In the genomic region with DNA sequence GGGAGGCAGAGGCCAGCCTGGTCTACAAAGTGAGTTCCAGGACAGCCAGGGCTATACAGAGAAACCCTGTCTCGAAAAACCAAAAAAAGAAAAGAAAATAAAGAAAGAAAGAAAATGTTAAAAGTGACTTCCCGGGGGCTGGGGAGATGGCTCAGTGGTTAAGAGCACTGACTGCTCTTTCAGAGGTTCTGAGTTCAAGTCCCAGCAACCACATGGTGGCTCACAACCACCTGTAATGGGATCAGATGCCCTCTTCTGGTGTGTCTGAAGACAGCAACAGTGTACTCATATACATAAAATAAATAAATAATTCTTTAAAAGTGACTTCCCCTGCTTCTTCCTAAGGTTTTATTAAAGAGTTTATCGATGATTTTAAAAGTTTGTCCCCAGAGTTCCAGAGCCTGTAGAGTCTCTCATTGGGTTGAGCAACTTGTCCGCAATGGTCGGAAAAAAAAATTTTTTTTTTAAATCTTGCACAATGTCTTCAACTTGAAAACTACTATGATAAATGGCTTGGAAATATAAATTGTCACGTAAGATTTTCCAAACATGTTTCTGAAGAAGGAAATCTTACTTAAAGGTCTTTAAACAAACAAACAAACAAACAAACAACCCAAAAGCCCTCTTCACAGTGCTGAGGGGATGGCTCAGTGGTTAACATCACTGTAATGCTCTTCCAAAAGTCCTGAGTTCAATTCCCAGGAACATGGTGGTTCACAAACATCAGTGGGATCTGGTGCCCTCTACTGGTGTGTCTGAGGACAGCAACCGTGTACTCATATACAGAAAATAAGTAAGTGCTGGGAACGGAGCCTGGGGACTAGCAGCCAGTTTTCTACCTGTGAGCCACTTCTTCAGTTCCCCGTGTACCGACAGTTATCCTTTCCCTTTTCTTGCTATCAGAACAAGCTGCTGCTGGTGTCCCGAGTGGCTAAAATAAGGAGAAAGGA, we compare ENCODE assay signal across 8 mouse cellular contexts. TPM values are rescaled to one million over a fixed set of nuclear protein-coding genes. Genes with fewer than 3 reads are reported as not detected.
DNase-seq lines count a peak whose midpoint lies in the region; ATAC-seq lines count a peak whose summit lies in the region.

No protein-coding gene starts in this region.

- H3K27ac ChIP-seq in hindbrain, embryonic 11.5 days (ENCODE audit: low read depth, low read length): 0 out of 2 replicates have a peak overlapping the region, but pooled peaks have one; percentile 39
- H3K27ac ChIP-seq in liver, embryonic 13.5 days: peak overlapping the region; percentile 89
- H3K27ac ChIP-seq in stomach, embryonic 15.5 days: peak overlapping the region; percentile 67

- H3K4me2 ChIP-seq in hindbrain, embryonic 11.5 days (replicated peaks; ENCODE audit: low read depth, low read length): 0 out of 2 replicates have a peak overlapping the region, but pooled peaks have one; percentile 20
- H3K4me2 ChIP-seq in liver, embryonic 13.5 days: peak overlapping the region; percentile 67
- H3K4me2 ChIP-seq in stomach, embryonic 15.5 days: peak overlapping the region; percentile 55

- peaks cover 3% of the 10 kb centered on the region; the same call in 1 of the 2 replicates for H3K36me3 ChIP-seq in hindbrain, embryonic 11.5 days (ENCODE audit: control insufficient read depth, insufficient read depth, low read length)
- H3K36me3 ChIP-seq in liver, embryonic 13.5 days: peaks cover 17% of the 10 kb centered on the region
- 0 out of 2 replicates have a peak, but pooled peaks cover 3% of the 10 kb centered on the region for H3K36me3 ChIP-seq in stomach, embryonic 15.5 days

- 0 out of 2 replicates have a peak overlapping the region, but pooled peaks have one; percentile 8 for H3K4me3 ChIP-seq in hindbrain, embryonic 11.5 days (ENCODE audit: low read depth, low read length)
- peak overlapping the region; percentile 98 for H3K4me3 ChIP-seq in liver, embryonic 13.5 days (replicated peaks)
- peak overlapping the region; percentile 94 for H3K4me3 ChIP-seq in stomach, embryonic 15.5 days (replicated peaks)

- H3K27me3 ChIP-seq in hindbrain, embryonic 11.5 days (ENCODE audit: control insufficient read depth, insufficient read depth, low read length): no peaks in the 10 kb centered on the region
- H3K27me3 ChIP-seq in liver, embryonic 13.5 days: no peaks in the 10 kb centered on the region
- no peaks in the 10 kb centered on the region for H3K27me3 ChIP-seq in stomach, embryonic 15.5 days (replicated peaks)

- H3K4me1 ChIP-seq in hindbrain, embryonic 11.5 days (replicated peaks; ENCODE audit: control insufficient read depth, insufficient read depth, low read length): peaks cover 3% of the 10 kb centered on the region; the same call in 1 of the 2 replicates
- H3K4me1 ChIP-seq in liver, embryonic 13.5 days (replicated peaks): peaks cover 30% of the 10 kb centered on the region
- peaks cover 8% of the 10 kb centered on the region; the same call in 1 of the 2 replicates for H3K4me1 ChIP-seq in stomach, embryonic 15.5 days

- DNase-seq in adrenal gland, adult 18-20 months (ENCODE audit: low spot score in 2 of 2): peak; percentile 15 to 30
- DNase-seq in adrenal gland, adult 2 months: no peak
- DNase-seq in 3134 (ENCODE audit: extremely low read depth, insufficient read length, low spot score): peak; percentile 18
- DNase-seq in cerebellum, adult 18-20 months: peak; percentile 15 to 23
- no peak for DNase-seq in hindbrain, embryonic 11.5 days (ENCODE audit: low spot score)
- no peak for DNase-seq in liver, embryonic 13.5 days
- no peak for DNase-seq in adrenal gland, postnatal 25 days

- H3K9ac ChIP-seq in hindbrain, embryonic 11.5 days (ENCODE audit: low read depth, low read length): no peak overlapping the region
- H3K9ac ChIP-seq in liver, embryonic 13.5 days: peak overlapping the region; percentile 70
- no peak overlapping the region for H3K9ac ChIP-seq in stomach, embryonic 15.5 days

- H3K9me3 ChIP-seq in hindbrain, embryonic 11.5 days (ENCODE audit: control insufficient read depth, low read length): no peaks in the 10 kb centered on the region
- no peaks in the 10 kb centered on the region for H3K9me3 ChIP-seq in liver, embryonic 13.5 days (replicated peaks)
- H3K9me3 ChIP-seq in stomach, embryonic 15.5 days: no peaks in the 10 kb centered on the region

- ATAC-seq in hindbrain, embryonic 11.5 days (ENCODE audit: low FRiP score): no peak
- ATAC-seq in liver, embryonic 13.5 days (ENCODE audit: low read depth): no peak
- ATAC-seq in stomach, embryonic 15.5 days (ENCODE audit: insufficient read depth, low FRiP score, low read depth): no peak

- WGBS in hindbrain, embryonic 11.5 days: 63% methylated on average over 11 of the region's 11 CpGs
- 58% methylated on average over 11 of the region's 11 CpGs for WGBS in liver, embryonic 13.5 days (ENCODE audit: insufficient replicate concordance)
- 61% methylated on average over 11 of the region's 11 CpGs for WGBS in stomach, embryonic 15.5 days

RNA-seq across cellular contexts. Expression of a gene that starts 0.8 kb away (rescaled TPM):
- 10 to 100 TPM; 30.8 to 54.7 TPM for total RNA-seq in adrenal gland, adult 18-20 months (2021)
- 10 to 100 TPM; 50.1 to 54.4 TPM for total RNA-seq in adrenal gland, adult 2 months (2021)
- polyA plus RNA-seq in adrenal gland, adult 2 months (2012; rRNA removed): 11.6 and 13.6 TPM in 2 replicates
- 64.5 and 84.4 TPM in 2 replicates for polyA plus RNA-seq in hindbrain, embryonic 11.5 days (2014; fragmentation: Nextera tagmentation; extraction: Ambion mirVana)
- polyA plus RNA-seq in liver, embryonic 13.5 days (2015; fragmentation: Nextera tagmentation; extraction: Ambion mirVana): 45.7 and 60.4 TPM in 2 replicates
- polyA plus RNA-seq in stomach, embryonic 15.5 days (2015; fragmentation: Nextera tagmentation; extraction: Ambion mirVana): 45.2 and 52.3 TPM in 2 replicates
- 67.2 and 88.7 TPM in 2 replicates for total RNA-seq in adrenal gland, postnatal 25 days (2021)

RNA-seq across cellular contexts. Expression of a gene that starts 37.1 kb away (rescaled TPM):
- 10 to 100 TPM in 1 of 2 experiments, 1 to 10 TPM in 1; 5.1 to 16.4 TPM for total RNA-seq in adrenal gland, adult 18-20 months (2021)
- 10 to 100 TPM in 1 of 2 experiments, 1 to 10 TPM in 1; 8.4 to 25.0 TPM for total RNA-seq in adrenal gland, adult 2 months (2021)
- 1.1 and 2.0 TPM in 2 replicates for polyA plus RNA-seq in adrenal gland, adult 2 months (2012; rRNA removed)
- polyA plus RNA-seq in hindbrain, embryonic 11.5 days (2014; fragmentation: Nextera tagmentation; extraction: Ambion mirVana): 0.14 and 1.3 TPM in 2 replicates
- polyA plus RNA-seq in liver, embryonic 13.5 days (2015; fragmentation: Nextera tagmentation; extraction: Ambion mirVana): 2.5 and 2.8 TPM in 2 replicates
- 2.4 TPM in 2 replicates for polyA plus RNA-seq in stomach, embryonic 15.5 days (2015; fragmentation: Nextera tagmentation; extraction: Ambion mirVana)
- total RNA-seq in adrenal gland, postnatal 25 days (2021): 20.7 and 27.5 TPM in 2 replicates

RNA-seq across cellular contexts. Expression of a gene that starts 41.9 kb away (rescaled TPM):
- total RNA-seq in adrenal gland, adult 18-20 months (2021): 100 to 1,000 TPM in 1 of 2 experiments, 10 to 100 TPM in 1; 97.6 to 124 TPM
- total RNA-seq in adrenal gland, adult 2 months (2021): 100 to 1,000 TPM; 100 to 110 TPM
- 48.1 and 52.6 TPM in 2 replicates for polyA plus RNA-seq in adrenal gland, adult 2 months (2012; rRNA removed)
- 75.3 and 81.5 TPM in 2 replicates for polyA plus RNA-seq in hindbrain, embryonic 11.5 days (2014; fragmentation: Nextera tagmentation; extraction: Ambion mirVana)
- 14.3 and 17.1 TPM in 2 replicates for polyA plus RNA-seq in liver, embryonic 13.5 days (2015; fragmentation: Nextera tagmentation; extraction: Ambion mirVana)
- 63.4 and 63.7 TPM in 2 replicates for polyA plus RNA-seq in stomach, embryonic 15.5 days (2015; fragmentation: Nextera tagmentation; extraction: Ambion mirVana)
- total RNA-seq in adrenal gland, postnatal 25 days (2021): 112 and 135 TPM in 2 replicates

Comparison
In these comparisons a context has a peak if more than half of its experiments do, and no peak if none do; other contexts are left out.
1. DNase-seq: peak in adrenal gland, adult 18-20 months (2 of 2), 3134 (single experiment) and cerebellum, adult 18-20 months (2 of 2); none in adrenal gland, adult 2 months (single experiment), hindbrain, embryonic 11.5 days (single experiment), liver, embryonic 13.5 days (single experiment) and adrenal gland, postnatal 25 days (single experiment).
2. H3K27ac ChIP-seq: peak in every context shown above with its lines; median percentile 89 in liver, embryonic 13.5 days; 67 in stomach, embryonic 15.5 days; 39 in hindbrain, embryonic 11.5 days.
3. H3K4me3 ChIP-seq: peak in every context shown above with its lines; median percentile 98 in liver, embryonic 13.5 days; 94 in stomach, embryonic 15.5 days; 8 in hindbrain, embryonic 11.5 days.
4. Peak in every context shown above with its lines, with median percentiles within 50 percentile points of each other: H3K4me2 ChIP-seq.